Mouse (Mus musculus) leukemia stem cell, adult 10-12 weeks (primary cell): Measurements from ENCODE around the gene Gnao1. TPM values are rescaled to one million over a fixed set of nuclear protein-coding genes. Genes with fewer than 3 reads are reported as not detected.

Source experiments
- polyA plus RNA-seq: library from polyadenylated mRNA; stranded (reverse); fragments of >175 nt; gene quantifications from 2 replicates; pipeline ENCODE4 v1.2.3, GENCODE M21; 2012; ENCODE audit warnings: low replicate concordance

Gene Gnao1
- not detected in 2 replicates for polyA plus RNA-seq

GRCm38 (mm10) chr8:93809686-93810027, at the start of gene Gnao1:
Gene Gnao1 (plus strand): TSS chr8:93809966.

GRCm38 (mm10) chr8:94012013-94012951, 202.5 kb downstream of the Gnao1 start, which contains the start of gene Amfr:
Gene Amfr (minus strand): TSS chr8:94012842.

Other genes starting within 250 kb of the Gnao1 start
- 57.3 and 109 TPM in 2 replicates for gene Amfr, start 202.9 kb downstream of the Gnao1 start, polyA plus RNA-seq
- gene Nudt21, start 227.1 kb downstream of the Gnao1 start, polyA plus RNA-seq = 622 and 727 TPM in 2 replicates
- 1.5 and 3.1 TPM in 2 replicates for gene Ogfod1, start 227.2 kb downstream of the Gnao1 start, polyA plus RNA-seq